Mouse (Mus musculus) heart, embryonic 16.5 days (tissue): ENCODE measurements at regions not wholly inside any gene's neighbourhood (a gene's known extent, or its start where the extent isn't known, plus 50 kb on each side); places are given as distances from the start of the nearest gene placed in this dataset.

ENCODE experiments used
- ATAC-seq: fragments of 200-750 bp; cut with Nextera tagmentation; replicated peaks from 2 replicates; pipeline ENCODE4 v1.8.0; 2017; ENCODE audit warnings: moderate number of reproducible peaks; ENCODE audit not compliant: insufficient read depth, low FRiP score; ENCODE audit errors: extremely low read depth
- H3K27ac ChIP-seq: fragments of 300-500 bp; sonication (generic); 2 replicates; pipeline ENCODE4 v1.5.1; 2014; ENCODE audit warnings: mild to moderate bottlenecking, low read length, control low read depth, moderate library complexity
- H3K27me3 ChIP-seq: fragments of 300-500 bp; sonication (generic); 2 replicates; pipeline ENCODE4 v1.6.1; 2014; ENCODE audit warnings: low read length, mixed read lengths; ENCODE audit not compliant: control insufficient read depth, insufficient read depth
- H3K36me3 ChIP-seq: fragments of 300-500 bp; sonication (generic); 2 replicates; pipeline ENCODE4 v1.6.1; 2014; ENCODE audit not compliant: control insufficient read depth, insufficient read depth
- H3K4me1 ChIP-seq: fragments of 300-500 bp; sonication (generic); 2 replicates; pipeline ENCODE4 v1.6.1; 2014; ENCODE audit warnings: low read length, mixed read lengths; ENCODE audit not compliant: control insufficient read depth, insufficient read depth
- H3K4me2 ChIP-seq: fragments of 300-500 bp; sonication (generic); 2 replicates; pipeline ENCODE4 v1.6.1; 2014; ENCODE audit warnings: low read depth, mild to moderate bottlenecking, control low read depth, low read length
- H3K4me3 ChIP-seq: fragments of 300-500 bp; sonication (generic); 2 replicates; pipeline ENCODE4 v1.5.1; 2014; ENCODE audit warnings: mild to moderate bottlenecking, control low read depth, low read length
- H3K9ac ChIP-seq: fragments of 300-500 bp; sonication (generic); 2 replicates; pipeline ENCODE4 v1.6.1; 2014; ENCODE audit warnings: low read length, control low read depth
- H3K9me3 ChIP-seq: fragments of 300-500 bp; sonication (generic); replicated peaks from 2 replicates; pipeline ENCODE4 v1.6.1; 2016; ENCODE audit warnings: low read length; ENCODE audit not compliant: control insufficient read depth
- WGBS: fragments of 180-500 bp; shearing (Covaris S2); extraction: QIAGEN DNeasy Blood & Tissue Kit; methylation state at CpG from one replicate; pipeline ENCODE4 v1.1.7; 2014; 5-methylcytosine and 5-hydroxymethylcytosine counted together

GRCm38 (mm10) chr7:77888543-77888942 lies 849.3 kb downstream of the Ntrk3 start:
- Histone ChIP-seq H3K27me3 (no peaks in the 10 kb centered on the region), H3K4me2 (no peak overlapping the region), H3K4me3 (no peak overlapping the region), H3K9me3 (no peaks in the 10 kb centered on the region), H3K27ac (no peak overlapping the region), H3K36me3 (no peaks in the 10 kb centered on the region), H3K4me1 (no peaks in the 10 kb centered on the region), H3K9ac (no peak overlapping the region)
- WGBS = 59% methylated on average over 2 of the region's 2 CpGs
- no peak for ATAC-seq

- no peaks in the 10 kb centered on the region for H3K4me1 ChIP-seq
- no peaks in the 10 kb centered on the region for H3K9me3 ChIP-seq
- no peak overlapping the region for H3K9ac ChIP-seq
- no peak overlapping the region for H3K4me3 ChIP-seq
- H3K27ac ChIP-seq = no peak overlapping the region
- 73% methylated on average over 5 of the region's 5 CpGs for WGBS
- no peaks in the 10 kb centered on the region for H3K36me3 ChIP-seq
- no peak overlapping the region for H3K4me2 ChIP-seq
- ATAC-seq = no peak
- H3K27me3 ChIP-seq = no peaks in the 10 kb centered on the region
Observed at GRCm38 (mm10) chr7:77882605-77883354, 855.0 kb downstream of the Ntrk3 start.

GRCm38 (mm10) chr7:77867518-77867917 lies 870.3 kb downstream of the Ntrk3 start:
- no peak overlapping the region for H3K9ac ChIP-seq
- no peaks in the 10 kb centered on the region for H3K9me3 ChIP-seq
- 59% methylated on average over 4 of the region's 4 CpGs for WGBS
- H3K4me2 ChIP-seq = no peak overlapping the region
- no peak overlapping the region for H3K27ac ChIP-seq
- no peaks in the 10 kb centered on the region for H3K36me3 ChIP-seq
- H3K4me1 ChIP-seq = no peaks in the 10 kb centered on the region
- no peak for ATAC-seq
- no peak overlapping the region for H3K4me3 ChIP-seq
- no peaks in the 10 kb centered on the region for H3K27me3 ChIP-seq

- Histone ChIP-seq H3K4me2 (no peak overlapping the region), H3K27me3 (no peaks in the 10 kb centered on the region), H3K9me3 (no peaks in the 10 kb centered on the region), H3K27ac (no peak overlapping the region), H3K9ac (no peak overlapping the region), H3K4me3 (no peak overlapping the region), H3K36me3 (no peaks in the 10 kb centered on the region), H3K4me1 (peaks cover 5% of the 10 kb centered on the region; the same call in 1 of the 2 replicates)
- WGBS = 84% methylated on average over 8 of the region's 8 CpGs
- no peak for ATAC-seq
Observed at GRCm38 (mm10) chr7:77861841-77862240, 876.0 kb downstream of the Ntrk3 start.

- Histone ChIP-seq H3K36me3 (no peaks in the 10 kb centered on the region), H3K9ac (no peak overlapping the region), H3K4me1 (peaks cover 5% of the 10 kb centered on the region; the same call in 1 of the 2 replicates), H3K9me3 (no peaks in the 10 kb centered on the region), H3K4me2 (peak overlapping the region; percentile 4; the same call in 1 of the 2 replicates), H3K4me3 (no peak overlapping the region), H3K27me3 (no peaks in the 10 kb centered on the region), H3K27ac (no peak overlapping the region)
- WGBS = 56% methylated on average over 4 of the region's 4 CpGs
- ATAC-seq = no peak
Observed at GRCm38 (mm10) chr7:77858436-77858835, 879.4 kb downstream of the Ntrk3 start.

GRCm38 (mm10) chr7:77857979-77858378 lies 879.8 kb downstream of the Ntrk3 start:
- no peak overlapping the region for H3K9ac ChIP-seq
- peak overlapping the region; percentile 4; the same call in 1 of the 2 replicates for H3K4me2 ChIP-seq
- WGBS = 19% methylated on average over 5 of the region's 5 CpGs
- peaks cover 5% of the 10 kb centered on the region; the same call in 1 of the 2 replicates for H3K4me1 ChIP-seq
- H3K36me3 ChIP-seq = no peaks in the 10 kb centered on the region
- peak; percentile 63 for ATAC-seq
- no peaks in the 10 kb centered on the region for H3K9me3 ChIP-seq
- H3K27ac ChIP-seq = no peak overlapping the region
- no peaks in the 10 kb centered on the region for H3K27me3 ChIP-seq
- H3K4me3 ChIP-seq = no peak overlapping the region

GRCm38 (mm10) chr7:77855653-77856239 lies 882.1 kb downstream of the Ntrk3 start:
- H3K4me3 ChIP-seq = no peak overlapping the region
- H3K9ac ChIP-seq = no peak overlapping the region
- 56% methylated on average over 6 of the region's 6 CpGs for WGBS
- H3K27ac ChIP-seq = no peak overlapping the region
- H3K4me1 ChIP-seq = peaks cover 5% of the 10 kb centered on the region; the same call in 1 of the 2 replicates
- H3K9me3 ChIP-seq = no peaks in the 10 kb centered on the region
- H3K36me3 ChIP-seq = no peaks in the 10 kb centered on the region
- no peaks in the 10 kb centered on the region for H3K27me3 ChIP-seq
- ATAC-seq = no peak
- no peak overlapping the region for H3K4me2 ChIP-seq

GRCm38 (mm10) chr7:77855077-77855476 lies 882.7 kb downstream of the Ntrk3 start:
- H3K27ac ChIP-seq = no peak overlapping the region
- no peak overlapping the region for H3K9ac ChIP-seq
- no peaks in the 10 kb centered on the region for H3K27me3 ChIP-seq
- no peak for ATAC-seq
- WGBS = 76% methylated on average over 2 of the region's 2 CpGs
- no peaks in the 10 kb centered on the region for H3K9me3 ChIP-seq
- no peak overlapping the region for H3K4me3 ChIP-seq
- no peak overlapping the region for H3K4me2 ChIP-seq
- H3K4me1 ChIP-seq = peaks cover 5% of the 10 kb centered on the region; the same call in 1 of the 2 replicates
- no peaks in the 10 kb centered on the region for H3K36me3 ChIP-seq

- H3K27me3 ChIP-seq = no peaks in the 10 kb centered on the region
- no peak overlapping the region for H3K4me2 ChIP-seq
Observed at GRCm38 (mm10) chr7:77824261-77824959, 913.4 kb downstream of the Ntrk3 start.

More at GRCm38 (mm10) chr7:77824261-77824959, 913.4 kb downstream of the Ntrk3 start:
- no peak overlapping the region for H3K27ac ChIP-seq
- no peak for ATAC-seq
- WGBS = 79% methylated on average over 6 of the region's 6 CpGs
- no peaks in the 10 kb centered on the region for H3K9me3 ChIP-seq
- no peaks in the 10 kb centered on the region for H3K4me1 ChIP-seq
- no peak overlapping the region for H3K9ac ChIP-seq
- H3K36me3 ChIP-seq = no peaks in the 10 kb centered on the region
- H3K4me3 ChIP-seq = no peak overlapping the region
